Mouse (Mus musculus) brain, embryonic 14.5 days (tissue): ENCODE measurements around the gene Nell1.

Experiments
- CTCF ChIP-seq: fragments of 200-500 bp; IDR thresholded peaks from 2 replicates; pipeline ENCODE4 v1.5.1; 2012; ENCODE audit warnings: inconsistent platforms, mild to moderate bottlenecking, moderate library complexity, borderline replicate concordance; ENCODE audit not compliant: insufficient read depth, insufficient read length; ENCODE audit errors: extremely low read depth
- POLR2A ChIP-seq: fragments of 200-500 bp; IDR thresholded peaks from 2 replicates; pipeline ENCODE4 v1.6.1; 2012; ENCODE audit warnings: mild to moderate bottlenecking, inconsistent platforms, borderline replicate concordance; ENCODE audit not compliant: poor library complexity, insufficient read depth, insufficient read length, severe bottlenecking; ENCODE audit errors: extremely low read depth

DNA sequence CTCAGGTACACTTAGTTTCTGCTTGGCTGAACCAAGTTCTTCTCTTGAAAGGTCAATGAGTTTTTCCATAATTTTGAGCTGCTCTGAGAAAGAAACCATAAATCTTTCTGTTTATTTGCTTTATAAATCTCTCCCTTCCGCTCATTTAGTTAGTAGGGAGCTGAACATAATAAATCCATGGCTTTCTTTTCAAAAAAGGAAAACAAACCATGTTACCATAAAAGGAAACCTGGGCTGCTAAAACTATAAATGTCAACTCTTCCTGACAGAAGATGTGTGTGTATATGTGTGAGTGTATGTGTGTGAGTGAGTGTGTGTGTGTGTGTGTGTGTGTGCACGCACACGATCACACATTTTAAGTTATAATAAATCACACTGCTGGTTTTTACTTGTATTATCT, 320.8 kb downstream of the Nell1 start:
- no peak for TF ChIP-seq POLR2A
- TF ChIP-seq CTCF: no peak
